Mouse (Mus musculus) liver, adult 2 months (tissue): Measurements from ENCODE around the gene Mrps16.

ENCODE experiments used
- CTCF ChIP-seq: fragments of 200-500 bp; IDR thresholded peaks from 2 replicates; pipeline ENCODE4 v1.5.1; 2011; ENCODE audit warnings: low read depth, low read length, control low read depth
- POLR2A ChIP-seq: fragments of 200-500 bp; IDR thresholded peaks from 2 replicates; pipeline ENCODE4 v1.6.1; 2011; ENCODE audit warnings: low read length, control low read depth; ENCODE audit not compliant: insufficient read depth; ENCODE audit errors: extremely low read depth

- TF ChIP-seq POLR2A (no peak), CTCF (no peak)
Observed at GRCm38 (mm10) chr14:20428593-20428992, 35.2 kb upstream of the Mrps16 start.
